Mouse (Mus musculus) layer of hippocampus, adult 9-11 months (tissue): ENCODE measurements at regions not wholly inside any gene's neighbourhood (a gene's known extent, or its start where the extent isn't known, plus 50 kb on each side); places are given as distances from the start of the nearest gene placed in this dataset.

Source experiments
- DNase-seq: peaks from one replicate; pipeline ENCODE4 v3.0.0; 2022

DNA sequence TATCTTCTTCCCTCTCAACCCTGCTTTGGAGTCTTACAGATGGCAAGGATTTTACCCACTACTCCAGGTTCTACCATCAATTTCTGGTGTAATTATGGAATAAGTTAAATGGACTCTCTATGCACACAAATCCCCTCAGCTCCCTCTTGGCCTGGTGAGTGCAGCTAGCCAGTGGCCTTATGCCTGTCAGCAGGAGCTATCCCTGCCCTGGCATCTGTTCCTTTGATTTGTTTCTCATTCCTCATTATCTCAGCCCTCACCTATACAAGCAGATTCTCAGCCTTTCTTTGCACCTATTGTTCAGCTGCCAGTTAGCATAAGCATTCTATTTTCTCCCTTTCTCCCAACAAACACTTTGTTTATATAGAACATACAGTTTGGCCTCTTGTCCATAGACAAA, 150.3 kb downstream of the Rnf152 start:
- DNase-seq = no peak

DNA sequence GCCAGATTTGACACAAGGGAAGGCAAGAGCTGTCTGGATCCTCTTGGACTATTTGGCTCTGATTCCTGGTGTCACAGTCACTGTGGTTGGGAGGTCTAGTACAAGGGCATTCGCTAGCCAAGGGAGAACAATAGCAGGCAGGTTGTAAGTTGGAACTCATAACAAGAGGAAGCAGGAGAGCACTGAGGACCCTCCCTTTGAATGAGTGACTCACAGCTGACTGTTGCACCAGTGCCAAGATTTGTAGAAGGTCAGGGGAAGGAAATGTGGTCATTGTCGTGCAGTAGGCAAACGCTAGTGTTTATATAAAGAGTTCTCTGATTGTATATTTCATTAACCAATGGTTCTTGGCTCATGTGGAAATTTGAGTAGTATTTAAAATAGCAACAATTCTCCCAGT, 157.2 kb downstream of the Rnf152 start:
- DNase-seq = no peak

DNA sequence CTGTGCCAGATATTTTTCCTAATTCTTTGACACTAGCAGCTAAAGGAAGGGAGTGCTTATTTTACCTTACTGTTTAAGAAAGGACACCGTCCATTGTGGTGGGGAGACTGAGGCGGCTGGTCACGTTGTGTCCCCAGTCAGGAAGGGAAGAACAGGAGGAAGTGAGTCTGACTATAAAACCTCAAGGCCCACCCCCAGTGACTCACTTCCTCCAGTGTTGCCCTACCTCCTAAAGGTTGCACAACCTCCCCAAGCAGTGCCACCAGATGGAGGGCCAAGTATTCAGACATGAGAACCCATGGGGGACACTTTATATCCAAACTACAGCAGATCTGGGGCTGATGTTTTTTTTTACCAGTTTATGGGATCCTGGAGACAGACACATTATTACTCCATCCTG, 165.4 kb downstream of the Rnf152 start:
- no peak for DNase-seq

DNA sequence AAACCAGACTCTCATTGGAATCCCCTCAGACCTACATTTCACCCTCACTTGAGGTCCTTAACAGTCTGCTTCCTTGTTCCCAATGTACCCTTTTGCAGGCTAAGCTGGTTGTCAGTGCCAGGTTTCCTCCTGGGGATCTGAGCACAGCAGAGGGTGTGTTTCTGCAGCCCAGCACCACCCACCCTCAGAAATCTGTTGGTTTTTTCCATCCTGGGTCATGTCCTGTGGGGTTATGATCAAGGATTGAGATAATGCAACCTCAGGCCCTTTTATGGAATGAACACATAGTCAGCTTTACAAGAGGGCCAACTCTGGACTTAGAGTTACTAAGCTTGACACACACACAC, 167.6 kb downstream of the Rnf152 start:
- no peak for DNase-seq

DNA sequence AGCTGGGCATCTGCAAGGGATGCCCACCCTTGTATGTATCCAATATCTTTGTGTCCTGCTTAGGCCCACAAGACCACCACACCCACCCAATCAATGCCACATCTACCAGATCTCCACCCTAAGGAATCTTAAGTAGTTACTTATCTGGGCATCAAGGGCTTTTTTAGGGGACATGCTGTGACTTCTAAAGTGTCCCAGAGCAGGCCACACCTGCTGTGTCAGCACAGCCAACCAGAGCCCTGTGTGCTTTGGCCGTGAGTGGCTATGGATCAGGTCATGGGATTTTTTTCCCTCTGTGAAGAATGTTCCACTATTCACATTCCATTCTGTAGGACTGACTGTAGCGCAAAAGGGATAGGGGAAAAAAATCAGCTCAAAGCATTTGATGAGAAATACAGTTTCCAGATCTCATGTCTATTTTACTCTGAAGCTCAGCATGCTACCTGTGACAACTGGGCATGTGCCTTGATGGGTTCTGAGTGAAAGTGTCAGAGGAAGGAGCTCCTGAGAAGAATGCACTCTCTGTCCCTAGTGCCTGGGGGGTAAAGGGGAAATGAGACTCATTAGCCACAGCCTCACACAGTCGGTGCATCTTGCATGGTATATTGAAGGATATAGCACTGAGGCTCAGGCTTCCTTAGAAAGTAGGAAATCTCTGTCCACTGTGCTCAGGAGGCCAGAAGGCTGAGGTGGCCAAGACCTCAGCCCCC, 168.1 kb downstream of the Rnf152 start:
- DNase-seq = no peak

DNA sequence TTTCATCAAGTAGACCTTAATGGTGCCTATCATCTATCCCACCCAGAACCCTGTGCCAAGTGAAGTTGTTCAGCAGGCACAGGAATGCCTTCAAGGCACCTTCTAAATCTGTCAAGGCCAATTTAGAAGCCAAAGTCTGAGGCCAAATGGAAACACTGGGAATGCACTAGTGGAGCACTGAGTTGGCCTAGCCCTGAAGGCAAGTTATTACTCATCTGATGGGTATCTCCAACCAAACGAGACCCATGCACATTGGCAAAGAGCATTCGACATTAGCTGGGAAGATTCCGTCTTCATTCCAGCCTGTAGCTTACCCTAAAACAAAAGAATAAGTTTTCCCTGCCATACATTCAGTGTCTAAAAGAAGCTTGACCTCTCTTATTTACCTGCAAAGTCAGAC, 172.0 kb downstream of the Rnf152 start:
- DNase-seq = no peak

DNA sequence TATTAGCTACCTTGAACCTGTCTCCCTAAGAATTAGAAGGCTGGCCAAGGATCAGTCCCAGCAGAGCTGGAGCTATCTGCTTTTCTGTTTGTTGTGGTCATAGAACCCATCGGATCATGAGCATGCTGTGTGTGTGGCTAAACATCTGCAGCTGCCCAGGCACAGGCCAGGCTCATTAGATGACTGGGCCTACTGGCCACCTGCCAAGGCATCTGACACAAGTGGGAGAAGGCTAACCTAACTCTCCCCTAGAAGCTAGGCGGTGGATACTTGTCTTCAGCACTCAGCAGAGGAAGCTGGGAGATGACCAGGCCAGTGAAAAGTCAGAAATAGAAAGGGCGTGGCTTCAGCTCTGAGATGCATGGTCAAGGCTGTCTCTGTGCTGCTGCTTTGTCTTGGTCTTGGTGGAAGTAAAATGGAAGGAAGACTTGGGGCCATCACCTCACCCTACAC, 177.1 kb downstream of the Rnf152 start:
- peak; percentile 8 for DNase-seq

DNA sequence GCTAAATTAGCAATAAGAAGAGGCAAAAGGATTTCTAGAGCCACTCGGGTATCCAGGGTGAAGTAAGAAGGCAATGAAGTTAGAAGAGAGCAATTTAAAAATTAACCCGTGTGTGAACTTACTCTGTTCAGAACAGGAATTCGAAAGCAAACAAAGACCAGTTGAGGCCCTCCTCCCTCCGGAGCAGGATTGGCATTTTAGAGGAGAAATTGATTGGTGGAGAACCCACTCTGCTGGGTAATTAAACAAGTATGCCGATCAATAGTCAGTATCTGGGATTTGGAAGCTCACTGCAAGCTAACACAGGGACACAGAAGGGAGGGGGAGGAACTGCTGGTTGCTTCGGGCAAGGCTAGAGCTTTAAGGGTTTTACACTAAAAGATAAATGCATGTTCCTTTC, 177.7 kb downstream of the Rnf152 start:
- DNase-seq = no peak

DNA sequence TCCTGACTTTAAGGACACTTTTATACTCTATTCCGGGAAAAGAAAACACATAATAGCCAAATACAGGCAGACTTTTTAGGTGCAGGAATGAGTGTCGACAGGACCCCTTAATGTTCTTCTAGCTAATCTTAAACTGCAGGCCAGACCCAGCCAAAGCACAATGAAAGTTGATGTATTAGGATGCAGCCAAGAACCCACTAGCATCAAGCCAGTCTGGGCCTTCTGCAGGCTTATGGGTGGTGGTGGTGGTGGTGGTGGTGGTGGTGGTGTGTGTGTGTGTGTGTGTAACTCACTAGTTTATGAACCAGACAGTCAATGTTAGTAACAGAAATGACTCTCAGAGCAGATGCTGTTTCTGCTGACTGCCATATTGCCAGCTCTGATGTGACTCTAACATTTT, 178.6 kb downstream of the Rnf152 start:
- peak; percentile 33 for DNase-seq

DNA sequence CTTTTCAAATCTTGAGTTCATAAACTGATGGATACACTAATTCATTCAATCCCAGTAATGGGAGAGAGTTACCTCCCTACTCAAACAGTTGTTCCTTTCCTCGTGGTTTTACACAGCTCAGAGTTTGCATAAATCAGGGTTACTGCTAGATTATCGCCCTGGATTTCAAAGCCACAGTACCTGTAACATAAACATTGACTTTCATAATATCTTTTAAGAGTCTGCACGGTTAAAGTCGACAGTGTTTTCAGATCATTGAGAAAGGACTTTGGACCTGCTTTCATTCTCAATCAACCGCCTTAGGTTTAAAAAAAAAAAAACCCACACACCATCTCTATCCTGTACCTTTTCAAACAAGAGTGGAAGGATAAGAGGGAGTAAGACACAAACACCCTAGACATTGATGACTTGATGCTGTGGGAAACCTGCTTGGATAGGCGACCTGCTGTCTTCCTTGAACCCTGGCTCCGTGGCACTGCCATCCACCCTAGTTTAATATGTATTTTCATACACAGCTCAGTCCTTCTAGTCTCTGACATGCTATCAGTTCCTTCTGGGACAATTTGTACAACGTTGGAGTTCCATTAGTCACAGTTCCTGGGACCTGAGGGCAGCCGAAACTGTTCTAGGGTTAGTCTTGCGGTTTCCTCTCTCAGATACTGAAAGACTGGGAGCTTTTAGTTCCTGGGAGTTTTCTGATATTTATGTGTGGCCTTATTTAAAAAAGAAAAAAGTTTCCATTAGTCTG, 179.3 kb downstream of the Rnf152 start:
- DNase-seq = no peak

DNA sequence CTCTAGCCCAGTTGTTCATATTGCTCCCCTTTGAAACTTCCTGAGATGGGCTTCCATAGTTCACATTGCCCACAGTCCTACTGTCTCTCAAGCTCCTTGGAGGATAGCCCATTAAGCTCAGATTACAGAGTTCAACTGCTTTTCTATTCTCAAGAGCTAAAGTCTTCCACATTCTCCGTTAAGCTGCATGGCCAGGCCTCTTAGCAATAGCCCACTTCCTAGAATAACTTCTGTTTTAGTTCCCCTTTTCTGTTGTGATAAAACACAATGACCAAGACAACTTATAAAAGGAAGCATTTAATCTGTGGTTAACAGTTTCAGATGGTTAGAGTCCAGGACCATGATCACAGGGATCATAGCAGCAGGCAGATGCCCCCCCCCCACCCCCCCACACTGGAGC, 185.5 kb downstream of the Rnf152 start:
- no peak for DNase-seq

DNA sequence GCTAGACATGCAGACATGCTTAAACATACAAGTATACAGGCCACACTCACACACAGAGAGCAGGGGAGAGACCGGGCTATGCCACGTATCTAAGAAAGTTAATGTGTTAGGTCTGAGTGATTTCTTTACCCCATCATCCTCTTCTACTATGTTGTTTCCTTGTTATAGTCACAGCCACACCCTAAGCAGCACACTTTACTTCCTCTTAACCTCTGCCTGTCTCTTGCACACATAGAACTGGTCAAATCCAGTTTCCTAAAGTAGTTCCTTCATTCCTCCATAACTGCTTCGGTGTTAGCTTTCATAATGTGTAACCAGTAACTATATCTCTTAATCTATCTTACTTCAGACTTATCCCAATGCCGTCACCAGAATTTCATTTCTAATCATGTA, 186.4 kb downstream of the Rnf152 start:
- DNase-seq = no peak

DNA sequence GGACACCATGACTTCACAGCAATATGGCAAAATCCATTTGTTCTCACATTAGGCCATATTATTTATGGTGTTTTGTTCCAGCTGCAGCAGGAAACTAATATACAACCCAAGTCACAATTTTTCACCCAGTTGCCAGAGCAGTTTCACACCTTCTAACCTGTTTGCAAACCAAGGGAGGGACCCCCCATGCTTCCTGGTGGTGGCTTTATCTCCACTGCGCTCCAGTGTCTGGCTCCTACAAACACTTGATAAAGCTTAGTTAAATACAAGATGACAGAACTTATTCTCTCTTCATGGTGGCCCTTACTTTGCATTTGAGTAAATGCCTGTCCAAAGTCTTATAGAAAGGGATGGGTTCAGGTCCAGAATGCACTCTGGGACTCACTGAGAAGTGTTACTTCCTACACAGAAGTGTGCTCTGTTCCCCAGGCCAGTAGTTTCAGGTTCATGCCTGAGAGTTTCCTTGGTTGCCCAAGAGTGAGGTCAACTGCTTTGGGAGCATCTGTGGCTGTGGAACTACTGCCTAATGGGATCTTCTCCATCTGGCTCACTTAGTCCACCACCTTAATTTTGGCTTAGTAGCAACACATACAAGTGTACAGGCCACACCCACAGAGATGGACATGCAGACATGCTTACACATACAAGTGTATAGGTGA, 186.9 kb downstream of the Rnf152 start:
- DNase-seq = no peak

DNA sequence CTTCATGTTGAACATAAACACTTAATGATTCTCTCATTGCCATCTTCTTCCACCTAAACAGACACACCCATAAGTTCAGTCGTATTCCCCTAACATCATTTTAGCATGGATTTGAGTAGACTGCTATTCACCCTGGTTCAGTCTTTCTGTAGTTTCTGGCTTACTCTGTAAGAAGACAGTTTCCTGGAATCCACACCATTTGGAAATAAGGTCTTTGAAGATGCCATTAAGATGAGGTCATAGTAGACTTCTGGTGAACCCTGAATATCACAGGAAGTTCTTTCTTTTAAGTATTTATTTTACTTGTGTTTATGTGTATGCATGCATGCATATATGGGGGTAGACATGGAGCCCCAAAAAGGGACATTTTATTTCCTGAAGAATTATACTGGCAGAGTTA, 187.7 kb downstream of the Rnf152 start:
- no peak for DNase-seq

DNA sequence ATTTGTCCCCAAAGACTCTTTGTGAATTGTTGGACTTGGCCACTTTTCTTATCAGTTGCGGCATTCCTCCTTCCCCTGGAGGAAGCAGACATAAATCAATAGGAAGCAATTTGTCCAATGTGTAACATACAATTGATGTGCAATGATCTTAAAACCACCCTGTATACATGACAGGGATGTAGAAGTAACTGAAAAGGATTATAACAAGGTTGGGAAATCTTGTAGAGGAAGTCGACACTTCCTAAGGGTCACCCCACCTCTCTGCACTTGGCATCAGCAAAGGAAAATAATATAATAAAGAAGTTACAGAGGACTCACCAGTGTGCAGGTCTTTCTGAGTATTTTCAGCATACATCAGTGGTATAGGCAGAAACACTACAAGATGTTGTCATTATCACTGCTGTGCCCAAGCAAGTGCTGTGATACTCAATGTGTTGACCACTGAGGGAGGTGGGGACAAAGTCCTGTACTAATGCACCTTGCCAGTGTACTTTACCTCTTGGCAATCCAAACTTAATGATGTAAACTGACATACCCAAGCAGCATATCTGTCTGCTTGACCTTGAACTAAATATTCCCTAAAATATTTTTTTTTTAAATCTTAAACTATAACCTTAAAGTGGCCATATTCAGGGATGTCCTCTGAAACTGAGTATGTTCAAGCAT, 198.9 kb downstream of the Rnf152 start:
- no peak for DNase-seq

DNA sequence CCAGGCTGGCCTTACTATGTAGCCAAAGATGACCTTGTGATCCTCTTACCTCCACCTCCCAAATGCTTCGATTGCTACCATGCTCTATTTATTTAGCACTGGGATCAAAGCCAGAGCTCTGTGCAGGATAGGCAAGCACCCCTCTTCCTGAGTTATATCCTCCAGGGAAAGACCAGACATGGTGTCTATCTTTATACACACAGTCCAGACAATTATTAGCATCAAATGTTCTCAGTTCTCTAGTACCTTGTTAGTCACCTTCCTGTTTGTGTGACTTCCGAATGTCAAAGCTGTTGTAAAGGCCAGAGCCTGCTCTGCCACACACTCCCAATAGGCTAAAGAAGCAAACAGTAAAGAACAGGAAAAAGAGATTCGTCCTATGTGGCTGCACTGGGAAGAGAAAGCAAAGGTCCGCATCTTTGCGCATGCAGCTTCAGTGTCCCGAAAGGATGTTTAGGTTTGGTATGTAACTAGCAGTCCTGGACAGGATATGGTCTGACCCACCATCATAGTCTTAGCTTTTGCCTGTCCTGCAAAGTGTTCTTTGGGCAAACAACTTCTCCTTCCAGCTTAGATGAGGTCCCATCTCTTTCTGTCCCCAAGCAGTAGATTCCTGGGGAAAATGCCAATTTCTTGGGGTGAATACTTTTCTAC, 204.2 kb downstream of the Rnf152 start:
- no peak for DNase-seq

DNA sequence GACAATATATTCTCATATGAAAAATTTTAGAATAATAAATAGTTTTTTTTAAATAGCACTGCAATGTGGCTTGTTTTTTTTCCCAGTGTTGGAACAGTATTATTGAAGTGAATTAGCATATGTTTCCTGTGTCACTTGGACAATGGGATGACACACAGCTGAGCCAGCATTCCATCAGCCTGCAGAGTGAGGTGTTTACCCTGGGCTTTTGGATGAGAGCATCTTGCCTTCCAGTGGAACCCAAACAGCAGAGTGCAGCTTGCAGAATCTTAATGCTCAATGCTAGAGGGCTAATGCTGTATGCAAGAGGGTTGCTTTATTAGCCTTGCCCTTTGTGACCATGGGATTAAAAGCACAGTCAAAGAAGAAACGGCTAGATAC, 205.1 kb downstream of the Rnf152 start:
- no peak for DNase-seq

DNA sequence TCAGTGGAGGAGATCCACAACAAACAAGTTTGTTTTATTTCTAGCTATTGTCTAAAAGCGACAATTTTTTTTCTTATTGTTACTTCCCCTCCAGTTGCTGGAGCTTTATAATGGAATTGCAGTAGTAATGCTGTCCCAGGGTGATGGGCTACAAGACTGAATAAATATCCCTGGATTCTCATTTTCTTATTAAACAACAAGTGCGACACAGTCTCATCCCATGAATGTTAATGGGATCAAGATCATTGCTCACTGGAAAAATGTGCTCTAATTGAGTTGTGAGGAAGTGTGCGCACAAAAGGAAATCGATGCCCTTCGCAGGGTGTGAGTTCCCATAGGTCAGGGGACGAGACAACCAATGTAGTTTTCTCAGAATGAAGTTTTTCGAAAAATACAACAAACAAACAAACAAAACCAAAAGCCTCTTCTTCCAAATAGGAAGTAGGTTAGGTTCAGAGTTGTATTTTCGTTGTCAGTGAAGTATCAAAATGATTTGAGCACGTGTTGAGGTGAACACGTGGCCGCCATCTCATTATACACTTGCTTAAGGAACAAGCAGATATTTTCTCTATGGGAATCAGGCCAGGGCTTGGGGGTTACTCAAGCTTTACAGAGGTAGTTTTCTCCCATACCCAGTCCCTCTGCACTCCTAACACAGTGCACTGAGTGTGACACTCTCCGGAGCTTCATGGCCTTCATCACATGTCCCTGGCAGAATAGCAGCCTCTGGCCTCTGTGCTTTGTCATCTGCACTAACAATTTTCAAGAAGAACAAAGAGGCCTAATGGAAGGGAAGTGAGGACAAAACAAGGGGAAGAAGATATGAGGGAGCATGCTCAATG, 205.7 kb downstream of the Rnf152 start:
- DNase-seq = no peak

DNA sequence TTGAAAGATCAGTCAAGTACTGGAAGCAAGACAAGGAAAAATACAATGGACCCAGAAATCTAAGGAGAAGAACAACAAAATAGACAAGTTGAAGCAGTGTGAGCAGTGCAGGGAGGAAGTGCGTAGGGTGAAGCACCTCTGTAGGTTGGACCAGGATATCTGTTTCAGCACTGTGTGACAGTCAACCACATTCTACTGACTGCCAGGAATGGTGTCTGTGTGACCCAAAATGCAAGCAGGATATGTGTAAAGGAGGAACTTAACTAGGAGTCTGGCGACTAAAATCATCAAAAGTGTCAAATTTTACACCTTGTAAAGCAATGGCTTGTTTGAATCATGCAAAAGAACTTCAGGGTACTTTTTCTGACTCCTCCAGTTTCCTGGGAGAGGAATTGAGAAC, 207.7 kb downstream of the Rnf152 start:
- no peak for DNase-seq

DNA sequence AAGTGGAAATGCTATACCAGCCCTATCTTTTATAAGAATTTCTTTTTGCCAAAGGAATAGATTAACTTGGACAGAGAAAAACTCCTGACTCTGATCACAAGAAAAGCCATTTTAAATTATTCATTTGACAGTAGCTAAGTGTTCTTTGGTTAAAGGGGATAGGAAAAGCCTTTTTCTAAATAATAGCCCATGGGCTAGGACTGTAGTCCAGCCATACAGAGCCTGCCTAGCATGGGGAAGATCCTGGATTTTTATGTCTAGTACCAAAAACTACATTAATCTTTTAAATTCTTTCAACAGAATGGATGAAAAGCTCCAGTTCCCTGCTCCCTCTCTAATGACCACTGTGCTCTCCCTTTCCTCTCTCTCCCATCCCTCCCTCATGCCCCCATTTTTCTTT, 208.5 kb downstream of the Rnf152 start:
- no peak for DNase-seq

DNA sequence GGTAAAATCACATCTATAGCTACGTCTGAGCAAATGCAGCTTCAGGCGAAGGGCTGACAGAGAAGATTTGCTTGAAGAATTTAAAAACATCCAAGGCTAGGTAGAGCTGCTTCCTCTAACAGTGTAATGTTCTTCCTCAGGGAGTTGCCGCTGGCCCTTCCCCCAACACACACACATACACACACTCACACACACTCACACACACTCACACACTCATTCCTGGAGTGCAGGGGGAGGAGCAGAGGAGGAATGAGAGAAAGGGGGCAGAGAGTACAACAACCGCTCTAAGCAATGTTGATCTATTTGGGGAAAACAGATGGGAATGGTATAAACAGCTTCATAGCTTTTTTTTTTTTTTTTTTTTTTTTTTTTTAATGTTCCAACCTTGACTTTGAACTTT, 232.6 kb downstream of the Rnf152 start:
- DNase-seq = no peak

DNA sequence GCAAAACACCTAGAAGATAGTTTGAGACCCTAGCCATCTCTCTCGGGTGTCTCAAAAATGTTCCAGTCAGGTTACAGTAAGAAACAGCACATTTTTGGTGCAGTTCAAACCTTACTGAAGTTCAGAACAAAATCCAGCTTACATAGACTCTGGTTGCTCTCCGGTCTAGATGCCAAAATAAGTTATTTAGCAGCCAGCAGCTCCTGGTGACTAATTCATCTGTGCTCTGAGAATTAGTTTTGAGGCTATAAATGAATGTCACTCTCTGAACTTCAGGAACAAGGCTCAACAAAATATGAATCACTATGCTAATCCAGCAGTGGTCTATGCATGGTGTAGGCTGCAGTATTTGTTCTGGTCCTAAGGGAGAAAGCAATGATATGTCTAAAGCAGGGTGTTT, 238.6 kb downstream of the Rnf152 start:
- no peak for DNase-seq
